Mouse (Mus musculus) embryo, embryonic 10.5 days (tissue): Measurements from ENCODE around the gene Msh4.
A peak's percentile ranks its signal among the peaks of the same experiment; 100 is the strongest.

Experiments
- DNase-seq: peaks from one replicate; pipeline ENCODE4 v3.0.0-alpha.2; 2015; ENCODE audit warnings: low spot score

Gene Msh4

DNA sequence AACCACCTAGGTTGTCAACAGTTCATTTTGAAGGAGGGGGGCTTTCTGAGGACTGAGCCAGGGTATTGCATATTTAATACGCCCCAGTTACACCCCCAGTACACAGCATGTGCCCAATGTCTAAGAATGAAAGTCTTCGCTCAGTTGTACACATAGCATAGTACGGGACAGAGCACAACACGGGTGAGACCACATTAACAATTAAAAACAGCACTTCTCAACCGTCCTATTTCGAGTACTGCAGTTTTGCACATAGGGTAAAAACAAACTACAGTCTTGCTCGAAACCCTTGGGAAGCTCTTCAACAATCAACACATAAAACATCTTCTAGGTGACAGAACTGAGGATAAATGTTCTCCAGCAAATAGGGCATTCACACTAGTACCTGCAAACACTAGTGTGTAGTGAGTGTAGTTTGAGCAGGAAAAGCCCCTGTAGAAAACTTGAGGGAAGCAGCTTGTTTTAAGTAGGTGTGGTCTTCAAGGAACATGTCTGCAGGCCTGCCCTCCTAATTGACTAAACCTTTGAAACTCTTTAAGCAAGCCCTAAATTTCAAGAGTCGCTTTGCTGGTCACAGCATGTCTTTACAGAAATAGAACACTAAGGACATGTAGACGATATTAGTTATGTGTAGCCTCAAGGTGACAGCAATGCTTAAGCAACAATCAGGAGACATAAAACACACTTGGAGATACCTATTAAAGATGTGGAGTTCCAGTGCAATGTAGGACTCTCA lies at the start of gene Msh4:
TSS of gene Msh4 (minus strand) at position 3 of the 736 bp plus-strand sequence.
- DNase-seq = no peak

DNA sequence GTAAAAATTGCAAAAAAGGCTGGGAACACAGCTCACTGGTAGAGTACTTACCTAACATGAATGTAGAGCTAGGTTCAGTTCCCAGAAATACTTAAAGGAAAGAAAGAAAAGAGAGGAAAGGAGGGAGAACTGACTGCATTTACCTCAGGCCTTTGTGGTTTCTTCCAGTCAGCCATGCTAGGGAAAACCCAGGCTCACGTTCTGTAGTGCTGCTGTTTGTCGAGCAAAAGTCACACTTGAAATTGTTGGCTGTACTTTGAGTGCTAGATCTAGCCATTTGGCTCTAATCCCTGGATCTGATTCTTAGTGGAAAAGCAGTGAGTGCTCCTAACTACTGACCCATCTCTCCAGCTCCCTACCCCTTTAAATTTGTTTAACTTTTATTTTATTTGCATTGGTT lies 42.2 kb upstream of the Msh4 start:
- no peak for DNase-seq

DNA sequence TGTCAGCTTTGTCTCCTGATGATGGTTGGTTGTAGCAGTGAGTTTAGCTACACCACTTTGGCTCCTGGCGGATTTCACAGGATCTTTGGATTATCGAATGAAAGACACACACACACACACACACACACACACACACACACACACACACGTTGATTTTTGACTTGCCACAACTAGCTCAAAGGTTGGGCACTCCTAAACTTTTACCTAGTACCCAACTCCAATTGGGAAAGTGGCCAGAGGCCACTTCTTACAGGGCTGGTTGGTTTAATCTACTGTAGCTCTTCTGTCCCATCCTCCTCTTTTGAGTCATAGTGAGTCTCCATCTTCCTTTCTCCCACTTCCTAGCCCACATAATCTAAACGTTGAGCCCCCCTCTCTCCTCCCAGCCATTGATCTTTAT lies 41.3 kb upstream of the Msh4 start:
- no peak for DNase-seq

DNA sequence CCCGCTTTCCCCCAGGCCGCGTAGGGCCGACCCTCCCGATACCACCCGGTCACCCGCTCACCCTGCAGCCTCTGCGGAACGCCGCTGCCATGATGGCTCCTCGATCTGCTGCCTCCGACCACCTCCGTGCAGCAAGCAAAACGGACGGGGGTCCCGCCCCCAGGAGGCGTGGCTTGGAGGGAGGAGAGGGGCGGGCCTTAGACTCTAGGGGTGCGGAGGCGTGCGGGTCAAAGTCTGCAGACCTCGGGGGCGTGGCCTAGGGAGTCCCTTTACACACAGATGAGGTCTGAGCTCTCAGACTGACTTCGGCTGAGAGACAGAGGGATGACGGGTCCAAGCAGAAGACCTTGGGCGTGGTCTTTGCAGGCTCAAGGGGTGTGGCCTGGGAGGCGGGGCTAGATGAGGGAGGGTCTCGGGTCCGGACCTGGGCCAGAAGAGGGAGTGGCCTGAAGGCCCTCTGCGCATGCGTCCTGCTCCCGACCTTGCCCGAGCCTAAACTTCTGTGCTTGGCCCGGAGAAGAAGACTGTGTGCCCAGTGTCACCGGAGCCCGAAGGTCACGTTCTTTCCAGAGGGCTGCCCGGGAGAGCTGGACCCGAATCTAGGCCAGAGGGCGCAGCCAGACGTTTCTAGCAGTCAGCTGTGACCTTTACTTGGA lies 38.5 kb upstream of the Msh4 start, which contains the start of gene Acadm:
TSS of gene Acadm (minus strand) at position 298 of the 656 bp plus-strand sequence.
- DNase-seq = peak; percentile 100

DNA sequence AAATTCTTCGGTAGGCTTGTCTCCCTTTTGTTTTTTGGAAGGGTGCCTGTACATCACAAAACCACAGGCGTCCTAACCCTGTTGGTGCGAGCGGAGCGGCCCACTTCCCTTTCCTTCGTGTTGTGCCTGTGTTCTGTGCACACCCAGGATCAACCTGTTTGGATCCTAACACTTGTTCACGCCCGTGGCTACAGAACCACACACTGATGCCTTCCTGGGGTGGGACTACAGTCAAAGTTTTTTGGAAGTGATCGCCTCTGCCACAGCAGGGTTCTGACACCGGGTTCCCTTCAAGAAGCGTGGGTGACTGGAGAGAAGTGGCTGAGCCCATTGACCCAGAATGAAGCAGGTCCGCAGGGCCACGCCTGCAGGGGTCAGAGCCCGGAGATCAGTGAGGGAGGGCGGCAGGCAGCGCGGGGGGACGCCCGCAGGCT lies 38.0 kb upstream of the Msh4 start:
- DNase-seq = no peak

DNA sequence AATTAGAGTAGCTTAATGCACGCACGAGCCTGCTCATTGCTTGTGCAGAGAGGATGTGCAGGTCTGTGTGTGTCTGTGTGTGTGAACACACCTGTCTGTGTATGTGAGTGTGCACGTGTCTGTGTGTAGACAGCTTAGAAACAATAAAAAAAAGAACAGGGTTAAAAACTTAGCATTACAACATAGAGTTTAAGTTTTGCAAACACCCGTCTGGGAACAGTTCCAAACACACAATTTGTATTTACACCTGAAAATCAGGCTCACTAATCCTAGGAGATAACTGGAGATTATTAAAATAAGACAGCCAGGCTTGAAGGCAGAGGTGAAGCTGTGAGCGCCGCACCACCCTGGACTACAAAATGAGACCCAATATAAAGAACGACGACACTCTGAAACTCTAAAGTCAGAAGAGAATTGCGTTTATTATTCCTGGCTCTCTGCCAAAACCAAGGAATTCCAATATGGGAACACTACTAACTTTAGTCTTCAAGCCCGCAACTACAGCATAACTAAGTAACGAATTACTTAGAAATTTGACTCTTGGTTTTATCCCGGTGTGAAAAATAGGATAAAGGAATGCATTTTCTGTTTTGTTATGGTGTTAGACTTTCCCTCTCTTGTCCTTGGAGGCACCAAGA lies 37.2 kb upstream of the Msh4 start:
- DNase-seq = peak; percentile 63

DNA sequence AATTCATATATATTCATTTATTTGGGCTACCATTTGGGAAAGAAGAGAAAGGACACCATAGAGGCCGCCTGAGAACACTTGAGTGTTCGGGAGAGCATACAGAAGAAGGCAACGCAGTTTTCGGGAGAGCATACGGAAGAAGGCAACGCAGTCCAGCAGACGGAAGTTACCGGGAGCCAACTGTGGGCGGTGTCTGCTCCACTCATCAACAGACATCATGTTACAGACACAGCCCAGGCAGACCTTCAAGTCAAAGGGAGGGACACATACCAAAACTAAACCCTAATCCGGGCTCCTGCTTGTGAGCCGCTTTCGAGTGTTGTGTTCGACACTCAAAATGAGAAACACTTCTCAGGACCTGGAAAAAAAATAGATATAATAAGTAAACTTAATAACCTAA lies 35.7 kb upstream of the Msh4 start:
- DNase-seq = no peak

DNA sequence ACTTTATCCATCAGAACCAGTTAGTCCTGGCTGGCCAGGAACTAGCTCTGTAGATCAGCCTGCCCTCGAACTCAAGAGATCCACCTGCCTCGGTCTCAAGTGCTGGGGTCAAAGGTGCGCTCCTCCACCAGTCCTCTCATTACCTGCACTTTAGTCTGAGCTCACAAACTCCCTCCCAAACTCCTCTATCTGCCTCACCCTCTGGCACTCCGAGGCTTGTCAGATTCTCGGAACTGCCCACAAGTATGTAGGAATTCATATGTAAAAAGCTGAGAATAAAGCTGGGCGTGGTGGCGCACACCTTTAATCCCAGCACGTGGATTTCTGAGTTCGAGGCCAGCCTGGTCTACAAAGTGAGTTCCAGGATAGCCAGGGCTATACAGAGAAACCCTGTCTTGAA lies 34.5 kb upstream of the Msh4 start:
- no peak for DNase-seq

DNA sequence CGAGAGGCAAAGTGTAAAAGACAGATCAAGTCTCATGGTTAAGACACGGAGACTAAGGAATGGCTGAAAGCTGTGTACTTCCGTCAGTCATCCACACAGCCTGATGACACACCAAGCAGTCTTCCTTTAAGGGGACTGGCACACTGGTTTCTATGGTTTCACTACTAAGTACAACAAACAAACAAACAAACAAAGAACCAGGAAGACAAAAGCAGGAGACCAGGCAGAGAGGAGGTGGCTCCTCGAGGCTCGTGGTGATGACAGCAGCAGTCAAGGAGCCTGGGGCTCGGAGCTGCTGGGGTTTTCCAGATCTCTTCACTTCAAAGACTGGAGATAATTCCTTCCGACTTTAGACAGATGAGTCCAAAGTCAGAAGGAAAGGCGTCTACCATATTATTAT lies 34.1 kb upstream of the Msh4 start:
- no peak for DNase-seq

DNA sequence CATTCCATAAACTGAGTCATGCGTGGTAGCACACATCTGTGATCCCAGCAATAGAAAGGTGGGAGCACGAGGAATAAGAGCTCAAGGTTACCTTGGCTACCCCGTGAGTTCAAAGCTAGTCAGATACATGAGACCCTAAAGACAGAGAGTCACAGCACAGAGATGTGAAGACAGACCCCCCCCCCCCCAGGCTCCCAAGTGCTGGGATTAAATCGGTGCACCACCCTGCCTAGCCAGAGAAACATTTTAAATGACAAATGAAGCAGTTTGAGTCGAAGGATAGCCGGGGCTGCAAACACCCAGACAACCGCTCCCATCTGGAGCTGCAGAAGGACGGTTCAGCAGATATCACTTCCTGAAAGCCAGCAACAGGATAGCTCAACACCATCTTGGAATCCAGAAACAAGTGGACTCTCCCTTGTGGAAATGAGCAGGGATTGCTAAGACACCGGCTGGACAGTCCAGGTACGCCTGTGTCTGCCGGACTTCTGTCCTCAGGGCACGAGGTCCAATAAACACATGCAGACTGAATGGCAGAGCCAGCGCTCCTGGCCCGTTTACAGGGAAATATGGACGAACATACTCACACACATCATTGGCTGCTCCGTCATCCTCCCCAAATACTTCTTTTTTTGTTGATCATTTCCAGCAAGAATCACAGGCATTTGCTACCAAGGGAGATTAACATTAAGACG lies 31.3 kb upstream of the Msh4 start:
- no peak for DNase-seq

DNA sequence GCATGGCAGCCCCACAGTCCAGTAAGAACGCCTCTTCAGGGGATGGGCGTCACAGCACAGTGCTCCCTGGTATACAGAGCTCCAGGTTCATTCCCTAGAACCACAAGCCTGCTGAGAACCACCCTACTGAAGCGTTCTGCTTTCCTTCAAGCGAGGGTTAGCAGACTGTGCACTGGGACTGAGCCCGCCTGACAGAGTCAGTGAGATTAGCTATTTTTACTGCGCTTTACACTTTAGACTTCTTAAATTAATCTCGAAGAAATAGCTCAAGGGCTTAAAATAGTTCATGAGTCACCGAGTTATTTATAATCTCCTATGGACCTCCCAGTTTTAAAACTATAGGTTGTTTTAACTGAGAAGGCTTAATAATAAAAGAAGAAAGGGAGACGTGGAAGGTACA lies 29.9 kb upstream of the Msh4 start:
- no peak for DNase-seq

DNA sequence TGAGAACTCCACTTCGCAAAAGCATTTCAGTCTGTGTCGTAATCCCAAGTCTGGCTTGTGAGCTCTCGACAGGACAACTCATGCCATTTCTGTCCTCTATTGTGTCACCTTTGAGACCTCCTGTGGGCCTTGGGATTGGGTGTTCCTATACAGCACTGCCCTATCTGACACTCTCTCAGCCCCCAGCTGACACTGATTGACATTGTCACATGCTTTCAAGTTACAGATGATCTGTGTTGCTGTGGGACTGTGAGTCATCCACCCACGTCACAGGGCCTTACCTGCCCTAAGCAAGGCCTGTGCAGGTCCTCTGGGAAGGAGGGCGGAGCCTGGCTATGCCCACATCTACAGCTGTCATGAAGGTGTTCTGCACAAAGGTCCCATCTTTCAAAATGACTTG lies 26.5 kb upstream of the Msh4 start:
- no peak for DNase-seq

DNA sequence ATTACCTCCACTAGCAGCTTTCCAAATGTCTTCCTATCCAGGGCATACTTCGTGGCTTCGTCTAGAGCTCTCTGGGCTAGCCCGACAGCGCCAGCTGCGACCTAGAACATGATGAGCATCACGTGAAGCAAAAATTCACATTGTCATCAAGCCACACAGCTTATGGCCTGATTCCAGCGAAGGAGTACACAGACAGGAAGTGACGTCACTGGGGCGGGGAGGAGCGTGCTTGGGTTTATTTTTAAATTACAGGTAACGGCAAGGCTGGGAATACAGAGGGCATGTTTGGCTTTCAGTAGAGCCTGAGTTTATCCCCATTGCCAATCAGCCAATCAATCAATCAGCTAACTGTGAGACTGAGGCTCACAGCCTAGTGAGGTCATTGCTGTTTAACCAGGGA lies 23.6 kb upstream of the Msh4 start:
- no peak for DNase-seq

DNA sequence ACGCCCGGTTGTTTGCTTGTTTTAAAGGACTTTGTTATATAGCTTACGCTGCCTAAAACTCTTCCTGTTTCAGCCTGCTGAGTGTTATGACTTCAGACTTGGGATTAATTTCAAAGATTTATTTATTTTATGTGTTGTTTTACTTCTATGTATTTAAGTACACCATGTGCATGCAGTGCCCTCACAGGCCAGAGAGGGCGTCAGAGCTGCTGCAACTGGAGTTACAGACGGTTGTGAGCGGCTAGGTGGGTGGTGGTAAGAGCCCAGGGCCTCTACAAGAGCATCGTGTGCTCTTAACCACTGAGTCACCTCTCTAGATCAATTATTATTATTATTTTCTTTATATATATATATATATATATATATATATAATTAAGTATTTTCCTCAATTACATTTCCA lies 20.4 kb upstream of the Msh4 start:
- DNase-seq = no peak

DNA sequence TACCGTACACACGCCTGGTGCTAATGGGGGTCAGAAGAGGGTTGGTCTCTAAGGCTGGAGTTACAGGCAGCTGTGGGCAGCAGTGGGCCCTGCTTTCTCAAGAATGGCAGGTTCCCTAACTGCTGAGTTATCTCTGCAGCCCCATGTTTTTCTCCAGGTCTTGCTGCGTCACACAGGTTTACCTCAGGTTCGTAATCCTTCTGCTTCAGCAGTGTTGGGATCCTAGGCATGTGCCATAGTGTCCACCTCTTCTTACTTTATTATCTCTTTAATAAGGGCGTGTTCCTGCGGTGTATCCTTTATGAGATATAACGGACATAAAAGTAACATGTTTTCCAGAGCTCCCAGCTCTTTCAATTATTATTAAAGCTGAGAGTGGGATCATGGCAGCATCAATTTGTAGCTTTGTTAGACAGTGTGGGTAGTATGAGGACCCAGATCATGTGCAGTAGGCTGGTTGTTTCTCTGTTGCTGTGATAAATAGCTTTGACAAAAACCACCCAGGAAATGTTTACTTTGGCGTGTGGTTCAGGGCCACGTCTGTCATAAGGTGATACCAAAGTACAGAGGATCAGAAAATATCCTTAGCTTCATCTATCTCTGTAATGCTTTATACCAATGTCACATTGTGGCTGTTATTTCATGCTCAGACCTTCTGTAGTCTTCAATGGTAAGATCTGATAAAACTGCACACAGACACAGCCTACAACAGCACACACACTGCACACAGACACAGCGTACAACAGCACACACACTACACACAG lies 15.4 kb upstream of the Msh4 start:
- no peak for DNase-seq

DNA sequence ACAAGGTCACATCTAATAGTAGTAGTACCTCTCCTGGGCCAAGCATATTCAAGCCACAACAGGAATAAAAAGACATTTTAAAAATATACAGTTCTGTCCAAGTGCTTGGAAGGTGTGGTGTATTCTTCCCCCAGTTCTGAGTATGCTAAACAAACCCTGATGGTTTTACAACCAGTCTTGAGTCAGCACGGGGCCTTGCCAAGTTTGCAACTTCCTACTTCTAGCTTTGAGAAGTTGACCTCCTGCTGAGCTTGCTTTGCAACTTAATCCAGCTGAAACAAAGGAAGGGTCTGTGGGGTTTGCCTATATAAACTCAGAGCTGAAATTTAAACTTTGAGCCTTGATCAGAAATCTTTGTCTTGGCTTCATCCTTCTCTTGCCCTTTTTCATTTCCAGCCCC lies 11.3 kb upstream of the Msh4 start:
- DNase-seq = peak; percentile 42

DNA sequence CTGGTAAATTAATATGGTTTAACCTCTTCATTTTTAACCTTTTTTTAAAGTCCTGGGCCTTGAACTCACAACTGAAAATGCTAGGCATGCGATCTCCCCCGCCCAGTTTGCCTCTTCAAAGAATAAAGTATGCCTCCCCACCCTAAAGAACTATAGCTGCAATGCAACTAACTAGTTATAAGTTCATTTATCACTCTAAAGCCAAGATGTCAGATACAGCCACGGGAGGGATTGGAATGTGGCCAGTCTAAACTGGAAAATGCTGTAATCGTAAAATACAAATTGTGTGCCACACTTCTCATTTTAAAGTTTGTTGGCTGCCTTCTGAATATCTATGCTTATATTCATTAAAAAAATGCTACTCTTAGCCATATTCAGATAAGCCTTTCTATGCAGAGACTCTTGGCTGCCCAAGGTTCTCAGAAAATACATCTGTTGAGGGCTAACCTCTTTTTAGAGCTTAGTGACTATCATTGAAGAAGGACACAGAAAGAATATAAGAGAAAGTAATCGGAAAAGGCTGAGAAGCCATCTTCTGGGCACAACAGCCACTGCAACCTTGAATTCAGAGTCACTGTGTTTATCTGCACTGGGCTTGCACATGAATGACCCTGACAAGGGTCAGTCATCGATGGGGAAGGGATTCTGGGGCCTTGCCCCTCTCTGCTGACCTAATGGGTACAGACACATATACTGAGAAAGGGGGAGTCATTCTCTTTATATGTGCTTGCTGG lies 7.7 kb upstream of the Msh4 start:
- no peak for DNase-seq

DNA sequence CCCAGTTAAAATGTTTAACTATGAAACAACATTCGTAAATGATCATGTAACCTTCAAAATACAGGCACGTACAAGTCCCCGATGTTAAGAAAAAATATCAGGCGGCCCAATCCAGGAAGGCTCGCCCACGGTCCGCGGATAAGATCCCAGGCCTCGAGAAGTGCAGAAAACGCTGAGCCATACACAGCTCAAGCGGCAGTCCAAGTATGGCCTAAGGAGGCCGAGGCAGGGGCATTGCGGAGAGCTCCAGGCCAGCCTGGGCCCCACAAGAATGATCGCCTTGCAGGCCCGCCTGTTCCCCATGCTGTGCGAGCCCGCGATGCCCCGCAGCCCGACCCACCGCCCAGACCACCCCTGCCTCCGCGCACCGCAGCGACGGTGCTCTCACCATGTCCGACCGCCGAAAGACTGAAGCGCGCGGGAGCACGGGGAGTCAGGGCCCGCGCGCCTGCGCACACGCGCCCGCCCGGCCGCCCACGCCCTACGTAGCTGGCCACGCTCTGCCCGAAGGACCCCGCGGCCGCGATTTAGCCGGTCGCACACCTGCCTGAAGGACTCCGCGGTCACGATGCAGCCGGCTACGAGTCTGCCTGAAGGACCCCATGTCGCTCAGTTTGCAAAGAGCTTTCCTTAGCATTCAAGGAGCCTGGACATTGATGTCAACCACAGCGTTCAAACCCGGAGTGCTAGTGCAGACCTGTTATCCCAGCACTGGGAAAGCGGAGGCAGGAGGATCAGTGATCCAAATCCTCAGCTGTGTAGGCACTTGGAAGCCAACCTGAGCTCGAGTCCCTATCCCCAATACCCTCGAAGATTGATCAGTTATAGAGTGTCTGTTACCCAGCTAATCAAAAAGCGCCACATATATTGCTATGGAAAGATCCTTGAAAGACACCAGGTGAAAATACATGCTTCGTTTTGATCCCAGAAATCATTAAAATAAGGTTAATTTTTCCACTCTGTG lies 6.9 kb upstream of the Msh4 start, which contains the start of gene Rabggtb:
TSS of gene Rabggtb (minus strand) at position 464 of the 964 bp plus-strand sequence.
- DNase-seq = peak; percentile 95

DNA sequence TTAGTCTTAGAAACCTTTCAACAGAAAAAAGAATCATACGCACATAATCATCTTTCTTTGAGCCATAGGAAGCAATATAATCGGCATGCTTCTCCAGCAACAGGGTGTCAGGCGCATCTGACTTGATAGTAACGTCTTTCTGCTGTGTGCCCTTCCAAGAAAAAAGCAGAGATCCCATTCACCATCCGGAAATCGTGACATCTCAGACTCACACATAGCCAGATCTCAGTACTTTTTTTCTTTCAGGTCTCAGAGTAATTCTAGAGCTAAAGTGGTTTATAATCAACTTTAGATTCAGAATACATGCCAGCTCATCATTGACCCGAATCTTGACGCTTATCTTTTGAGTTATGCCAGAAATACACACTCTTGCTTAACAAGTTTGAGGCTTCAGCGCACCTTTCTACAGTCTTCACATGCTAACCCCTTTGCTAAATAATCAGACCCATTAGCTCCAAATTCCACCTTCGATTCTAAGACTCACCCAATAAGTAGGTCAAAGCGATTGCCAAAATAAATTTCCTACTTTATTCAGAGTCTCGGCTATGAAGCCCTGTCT lies 6.0 kb upstream of the Msh4 start:
- no peak for DNase-seq
